Mouse (Mus musculus) frontal cortex, postnatal 14 days (tissue): ENCODE data around the gene Ppp1r3d.

Experiments used
- DNase-seq, 2 experiments: peaks; one replicate each; pipeline ENCODE4 v3.0.0; 2022; ENCODE audit warnings: low spot score in 2 of 2

The Ppp1r3d gene

DNA sequence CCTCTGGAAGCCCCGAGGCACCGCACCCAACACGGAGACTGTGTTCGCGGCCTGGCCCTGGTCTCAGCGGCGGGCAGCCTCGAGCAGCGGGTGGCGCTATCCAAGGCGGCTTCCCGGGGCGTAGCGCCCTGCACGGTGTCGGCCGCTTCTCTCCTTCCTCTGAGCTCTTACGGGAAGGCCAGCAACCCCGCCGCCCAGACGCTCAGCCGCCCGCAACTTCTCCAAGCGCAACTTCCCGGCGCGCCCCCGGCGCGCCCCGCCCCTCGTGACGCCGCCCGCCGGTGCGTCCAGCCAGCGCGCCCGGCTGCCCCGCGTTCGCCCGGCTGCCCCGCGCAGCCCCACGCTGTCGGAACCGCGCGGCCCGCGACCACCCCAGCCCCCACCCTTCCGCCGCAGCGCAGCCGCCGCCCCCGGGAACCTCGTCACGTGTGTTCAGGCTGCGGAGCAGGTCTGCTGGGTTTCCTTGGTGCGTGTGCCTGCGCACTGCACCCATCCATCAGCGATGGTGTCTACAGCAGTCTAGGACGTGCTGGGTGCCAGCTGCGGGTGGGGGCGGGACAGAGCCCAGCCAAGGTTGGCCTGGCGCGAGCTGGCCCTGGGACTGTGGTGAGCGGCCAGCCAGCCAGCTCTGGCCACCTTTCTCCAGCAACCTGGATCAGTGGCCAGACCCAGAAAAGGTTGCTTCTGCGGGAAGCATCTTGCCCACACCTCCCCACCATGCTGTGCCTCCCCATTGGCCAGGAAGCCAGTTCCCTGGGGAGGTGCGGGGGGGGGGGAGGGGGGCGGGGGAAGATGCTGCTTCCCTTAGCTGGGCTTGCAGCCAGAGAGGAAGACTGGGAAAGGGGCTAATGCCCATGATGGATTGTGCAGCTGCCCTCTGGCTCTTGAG is at the start of gene Ppp1r3d, which contains the start of gene Fam217b:
Ppp1r3d (minus strand) TSS at position 212 of the 889 bp plus-strand sequence.
Fam217b (plus strand) TSS at position 264 of the 889 bp plus-strand sequence.
- peak in 1 of 2 experiments; percentile 36 for DNase-seq

DNA sequence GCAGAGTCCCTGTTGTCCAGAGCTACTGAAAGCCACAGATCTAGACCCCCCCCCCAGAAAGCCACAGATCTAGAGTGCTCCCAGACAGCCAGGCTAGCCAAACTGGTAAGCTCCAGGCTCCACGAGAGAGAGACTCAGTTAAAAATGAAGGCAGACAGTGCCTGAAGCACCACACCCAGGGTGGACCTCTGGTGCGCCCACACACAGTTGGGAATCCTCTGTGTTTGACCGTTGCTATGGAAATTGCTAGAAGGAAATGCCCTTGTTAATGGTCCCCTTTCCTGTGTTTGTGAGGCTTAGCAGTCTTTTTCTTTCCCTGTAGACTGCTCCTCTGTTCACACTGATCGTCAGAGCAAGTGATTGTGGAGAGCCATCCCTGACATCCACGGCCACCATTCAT is 46.1 kb upstream of the Ppp1r3d start:
- no peak for DNase-seq

GRCm38 (mm10) chr2:178457414-178457813 is 43.1 kb upstream of the Ppp1r3d start:
- DNase-seq, result no peak

GRCm38 (mm10) chr2:178454664-178455516 is 40.6 kb upstream of the Ppp1r3d start:
- no peak for DNase-seq

DNA sequence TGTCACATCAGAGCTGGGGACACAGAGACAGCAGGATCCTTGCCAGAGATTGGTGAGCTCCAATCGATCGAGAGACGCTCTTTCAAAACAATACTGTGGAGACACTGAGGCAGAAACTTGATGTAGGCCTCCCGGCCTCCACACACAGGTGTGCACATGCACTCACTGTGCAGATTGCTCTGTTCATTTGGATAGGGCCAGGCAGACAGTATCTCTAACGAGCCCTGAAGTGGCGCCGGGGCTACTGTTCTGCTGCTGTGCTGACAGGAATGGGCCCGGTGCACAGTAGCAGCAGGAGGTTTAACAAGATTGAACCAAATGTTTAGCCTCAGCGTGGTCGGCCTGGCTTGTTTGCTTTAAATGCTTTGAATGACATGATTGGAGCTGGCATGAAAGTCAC is 36.7 kb upstream of the Ppp1r3d start:
- DNase-seq, result no peak

DNA sequence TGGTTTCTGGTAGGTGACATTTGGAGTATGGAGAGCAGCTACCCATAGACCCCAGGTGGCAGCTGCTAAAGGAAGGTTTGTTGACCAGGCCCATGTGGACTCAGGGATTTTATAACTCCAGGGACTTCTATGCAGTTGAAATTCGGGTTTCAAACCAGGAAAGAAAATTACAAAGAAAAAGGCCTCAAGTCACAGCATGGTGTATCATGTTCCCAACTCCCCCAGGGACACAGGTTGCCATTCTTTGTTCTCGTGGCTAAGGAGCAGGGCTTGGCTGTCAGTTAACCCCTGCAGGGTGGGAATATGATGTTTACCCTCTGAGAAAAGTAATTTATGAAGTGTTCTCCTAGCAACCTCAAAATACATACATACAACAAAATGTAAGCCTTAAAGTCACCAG is 36.0 kb upstream of the Ppp1r3d start:
- DNase-seq, result no peak

- DNase-seq, result no peak
Observed at GRCm38 (mm10) chr2:178449386-178449785, 35.1 kb upstream of the Ppp1r3d start.

- no peak for DNase-seq
Observed at GRCm38 (mm10) chr2:178437311-178437710, 23.0 kb upstream of the Ppp1r3d start.

- no peak for DNase-seq
Observed at GRCm38 (mm10) chr2:178433903-178434302, 19.6 kb upstream of the Ppp1r3d start.

GRCm38 (mm10) chr2:178433495-178433894 is 19.2 kb upstream of the Ppp1r3d start:
- DNase-seq, result no peak

DNA sequence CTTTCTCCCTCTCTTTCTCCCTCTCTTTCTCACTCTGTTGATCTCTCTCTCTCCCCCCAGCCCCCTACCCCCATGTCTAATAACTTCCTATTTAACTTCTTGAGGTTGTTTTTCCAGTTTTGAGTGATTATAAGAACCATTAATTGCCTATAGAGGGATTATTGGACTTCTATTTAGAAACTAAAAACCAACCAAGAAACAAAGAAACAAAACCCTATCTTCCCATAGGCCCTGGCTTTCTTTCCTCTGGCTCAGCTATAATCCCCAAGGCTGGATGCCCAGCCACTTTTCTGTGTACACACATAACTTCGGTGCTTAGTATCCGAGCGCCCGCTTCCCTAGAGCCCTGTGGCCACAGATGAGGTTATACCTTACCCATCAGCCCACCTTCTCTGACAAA is 16.0 kb upstream of the Ppp1r3d start, which contains the start of gene Cdh26:
Cdh26 (plus strand) TSS at position 301 of the 400 bp plus-strand sequence.
- DNase-seq, result no peak

GRCm38 (mm10) chr2:178429426-178429825 is 15.2 kb upstream of the Ppp1r3d start:
- no peak for DNase-seq

DNA sequence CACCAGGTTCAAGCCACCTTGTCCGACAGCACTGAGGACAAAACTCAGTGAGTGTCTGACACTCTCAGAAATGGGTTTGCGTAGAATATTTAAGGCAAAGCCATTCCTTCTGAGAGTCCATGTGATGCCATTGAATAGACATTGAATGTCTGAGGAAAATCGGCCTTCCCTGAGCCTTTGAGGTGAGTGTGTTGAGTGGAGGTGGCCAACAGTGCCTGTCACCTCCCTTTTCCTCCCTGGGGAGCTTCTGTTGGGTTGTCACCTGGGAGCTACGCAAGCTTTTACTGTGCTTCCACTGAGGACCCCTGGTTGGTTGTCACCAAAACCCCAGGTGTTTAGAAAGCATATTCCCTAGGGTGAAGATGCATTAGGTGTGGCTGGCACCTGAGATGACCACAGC is 14.4 kb upstream of the Ppp1r3d start:
- no peak for DNase-seq

DNA sequence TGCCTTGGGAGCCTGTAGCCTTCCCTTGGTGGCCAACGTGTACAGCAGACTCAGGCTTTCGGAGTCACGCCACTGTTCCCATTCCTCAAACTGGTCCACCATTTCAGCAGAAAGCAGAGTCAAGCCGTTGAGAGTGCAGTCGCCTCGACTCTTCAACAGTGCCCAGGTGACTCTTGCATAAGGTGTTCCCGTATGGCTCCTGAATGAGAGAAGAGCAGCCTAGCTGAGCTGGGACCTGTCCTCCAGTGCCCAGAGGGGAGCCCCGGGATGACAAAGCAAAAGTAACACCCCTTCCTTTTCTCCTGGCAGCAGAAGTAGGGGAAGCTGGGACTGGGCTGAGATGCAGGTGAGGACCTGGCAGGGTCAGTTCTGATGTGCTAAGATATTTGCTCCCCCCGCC is 13.9 kb upstream of the Ppp1r3d start:
- no peak for DNase-seq

GRCm38 (mm10) chr2:178427181-178427580 is 12.9 kb upstream of the Ppp1r3d start:
- DNase-seq, result no peak

- peak in 1 of 2 experiments; percentile 28 for DNase-seq
Observed at GRCm38 (mm10) chr2:178426229-178426628, 12.0 kb upstream of the Ppp1r3d start.

DNA sequence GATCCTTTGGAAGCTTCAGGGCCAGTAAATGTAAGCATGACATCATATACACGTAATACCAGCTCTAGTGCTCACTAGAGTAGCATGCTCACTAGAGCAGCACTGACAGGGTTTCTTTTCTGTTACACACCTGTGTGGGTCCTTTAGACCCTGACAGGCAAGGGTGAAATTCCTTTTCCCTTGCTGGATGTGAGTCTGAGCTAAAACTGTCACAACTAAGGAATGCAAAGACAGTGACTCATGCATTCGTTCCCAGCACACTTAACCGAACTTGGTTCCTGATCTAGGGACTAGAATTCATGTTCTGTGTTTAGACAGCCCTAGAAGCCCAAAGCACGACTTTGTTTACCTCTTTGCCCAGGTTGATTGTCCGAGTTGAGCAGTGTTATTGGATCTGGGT is 9.0 kb upstream of the Ppp1r3d start:
- DNase-seq, result no peak

DNA sequence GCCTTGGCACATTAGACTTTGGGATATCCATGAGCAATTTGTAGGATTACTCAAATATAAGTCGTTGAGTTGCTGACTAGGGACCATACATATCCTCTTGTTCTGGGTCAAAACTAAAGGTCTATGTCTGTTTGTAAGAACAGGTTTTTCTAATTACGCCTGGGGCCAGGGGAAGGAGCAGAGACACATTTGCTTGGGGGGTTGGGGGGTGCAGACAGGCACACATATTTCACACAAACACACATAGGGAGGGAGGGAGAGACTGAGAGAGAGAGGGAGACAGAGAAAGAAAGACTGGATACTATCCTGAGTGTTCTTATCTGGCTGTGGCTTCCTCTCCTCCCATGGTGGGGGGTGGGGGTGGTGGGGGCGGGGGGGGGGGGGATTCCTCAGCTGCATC is 7.9 kb upstream of the Ppp1r3d start:
- DNase-seq, result no peak

- DNase-seq, result peak in 1 of 2 experiments; percentile 3
Observed at GRCm38 (mm10) chr2:178421603-178422002, 7.3 kb upstream of the Ppp1r3d start.

DNA sequence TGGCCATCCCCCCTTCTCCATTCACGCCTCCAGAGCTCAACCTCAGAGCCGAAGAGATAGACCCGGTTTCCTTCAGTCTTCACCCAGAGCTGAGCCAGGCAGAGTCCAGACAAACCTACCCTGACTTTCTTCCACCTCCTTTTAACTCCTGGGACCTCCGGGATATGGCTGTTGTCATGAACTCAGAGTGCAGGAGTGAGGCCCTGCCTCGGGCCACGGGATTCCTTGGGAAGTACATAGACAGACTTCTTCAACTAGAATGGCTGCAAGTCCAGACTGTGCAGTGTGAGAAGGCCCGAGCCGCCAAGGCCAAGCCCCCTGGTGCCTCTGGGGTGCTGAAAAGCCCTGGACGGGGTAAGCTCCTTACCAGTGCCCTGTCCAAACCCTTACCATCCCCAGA is 6.3 kb upstream of the Ppp1r3d start:
- DNase-seq, result no peak

DNA sequence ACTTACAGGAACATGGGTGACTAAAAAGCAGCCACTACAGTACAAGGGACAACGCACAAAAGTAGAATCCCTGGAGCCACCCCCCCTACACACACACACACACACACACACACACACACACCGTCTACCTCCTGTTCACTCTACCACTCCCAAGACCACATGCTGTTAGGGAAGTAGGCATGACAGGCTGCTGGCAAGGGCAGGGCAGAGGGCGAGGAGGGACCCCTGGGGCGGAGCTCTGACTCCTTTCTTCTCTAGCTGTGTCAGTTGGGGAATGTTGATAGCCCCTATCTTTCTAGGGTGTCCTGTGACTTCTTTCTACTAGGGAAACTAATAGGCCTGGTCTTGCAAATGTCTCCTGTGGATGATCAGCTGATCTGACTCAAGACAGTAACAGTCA is 2.7 kb upstream of the Ppp1r3d start:
- no peak for DNase-seq

- no peak for DNase-seq
Observed at GRCm38 (mm10) chr2:178416427-178416826, 2.2 kb upstream of the Ppp1r3d start.

GRCm38 (mm10) chr2:178415150-178415448 is 827 bp upstream of the Ppp1r3d start:
- no peak for DNase-seq
